Mouse (Mus musculus) heart, adult 2 months (tissue): ENCODE results near the gene Macrod2. TPM values are rescaled to one million over a fixed set of nuclear protein-coding genes. Genes with fewer than 3 reads are reported as not detected.

ENCODE experiments used
- DNase-seq, 2 experiments: peaks; one replicate each; pipeline ENCODE4 v3.0.0; 2021
- H3K27ac ChIP-seq: fragments of 200-600 bp; 2 replicates; pipeline ENCODE4 v1.8.1; 2022
- H3K27me3 ChIP-seq: fragments of 200-500 bp; 2 replicates; pipeline ENCODE4 v1.6.1; 2012; ENCODE audit warnings: mild to moderate bottlenecking, low read length, inconsistent platforms, mixed read lengths; ENCODE audit not compliant: control insufficient read depth, insufficient read depth
- H3K36me3 ChIP-seq: fragments of 200-500 bp; 2 replicates; pipeline ENCODE4 v1.6.1; 2012; ENCODE audit warnings: low read length, inconsistent platforms; ENCODE audit not compliant: control insufficient read depth, insufficient read depth
- H3K4me1 ChIP-seq: fragments of 200-500 bp; 2 replicates; pipeline ENCODE4 v1.6.1; 2011; ENCODE audit warnings: low read length; ENCODE audit not compliant: control insufficient read depth, insufficient read depth
- H3K4me3 ChIP-seq: fragments of 200-600 bp; 2 replicates; pipeline ENCODE4 v1.8.1; 2022
- H3K79me2 ChIP-seq: fragments of 200-500 bp; replicated peaks from 2 replicates; pipeline ENCODE4 v1.6.1; 2012; ENCODE audit warnings: mild to moderate bottlenecking, inconsistent platforms, low read length, moderate library complexity, mixed read lengths; ENCODE audit not compliant: control insufficient read depth, insufficient read depth
- H3K9ac ChIP-seq: fragments of 200-500 bp; 2 replicates; pipeline ENCODE4 v1.6.1; 2012; ENCODE audit warnings: low read depth, mild to moderate bottlenecking, control low read depth, inconsistent platforms, low read length, mixed read lengths
- CTCF ChIP-seq: fragments of 200-600 bp; IDR thresholded peaks from 2 replicates; pipeline ENCODE4 v1.8.1; 2022; ENCODE audit warnings: antibody characterized with exemption, mild to moderate bottlenecking, moderate library complexity
- EP300 ChIP-seq: fragments of 200-500 bp; IDR thresholded peaks from 2 replicates; pipeline ENCODE4 v1.6.1; 2011; ENCODE audit warnings: low read depth, low read length, control low read depth; ENCODE audit not compliant: insufficient read depth
- POLR2A ChIP-seq: fragments of 200-500 bp; IDR thresholded peaks from 2 replicates; pipeline ENCODE4 v1.6.1; 2011; ENCODE audit warnings: mild to moderate bottlenecking, low read depth, low read length, control low read depth; ENCODE audit not compliant: insufficient read depth
- WGBS: fragments of 180-500 bp; shearing (Covaris S2); methylation state at CpG from one replicate; pipeline ENCODE4 v1.1.7; 2018; 5-methylcytosine and 5-hydroxymethylcytosine counted together
- intact Hi-C: fragments of 180-260 bp; cut with DNase I; formaldehyde crosslinking; loops from one replicate; pipeline ENCODE4 v1.15.1; 2025
- polyA plus RNA-seq: library from polyadenylated mRNA; depleted of rRNA; stranded (reverse); fragments of >200 nt; gene quantifications from 2 replicates; pipeline ENCODE4 v1.2.3, GENCODE M21; 2012
- total RNA-seq, 2 experiments: library from RNA; stranded (reverse); gene quantifications; 2 replicates each; pipeline ENCODE4 v1.2.3; 2021

Macrod2 gene
- total and polyA plus RNA-seq, 3 experiments = 2.3 to 9.7 (median 8.5) TPM

GRCm38 (mm10) chr2:140662673-140663072 is 267.6 kb downstream of the Macrod2 start:
- DNase-seq = no peak
- TF ChIP-seq EP300 = no peak
- no peak for TF ChIP-seq CTCF
- no peak for TF ChIP-seq POLR2A
- H3K9ac ChIP-seq = no peak overlapping the region
- no peaks in the 10 kb centered on the region for H3K79me2 ChIP-seq
- no peaks in the 10 kb centered on the region for H3K4me1 ChIP-seq
- no peak overlapping the region for H3K4me3 ChIP-seq
- no peaks in the 10 kb centered on the region for H3K36me3 ChIP-seq
- no peak overlapping the region for H3K27ac ChIP-seq
- H3K27me3 ChIP-seq = no peaks in the 10 kb centered on the region
- intact Hi-C loops = loop anchor here (10.0 kb wide), 1 partner anchor 1592 kb away; no protein-coding TSS in a partner anchor
- 82% methylated on average over 5 of the region's 5 CpGs for WGBS

GRCm38 (mm10) chr2:140664381-140664780 is 269.3 kb downstream of the Macrod2 start:
- 87% methylated on average over 4 of the region's 4 CpGs for WGBS

GRCm38 (mm10) chr2:140666846-140667245 is 271.7 kb downstream of the Macrod2 start:
- peaks cover 2% of the 10 kb centered on the region; the same call in 1 of the 2 replicates for H3K4me1 ChIP-seq
- intact Hi-C loops = loop anchor here (10.0 kb wide), 1 partner anchor 1588 kb away; no protein-coding TSS in a partner anchor
- H3K36me3 ChIP-seq = no peaks in the 10 kb centered on the region
- H3K9ac ChIP-seq = no peak overlapping the region
- TF ChIP-seq EP300 (no peak), CTCF (no peak), POLR2A (no peak)
- 48% methylated on average over 7 of the region's 7 CpGs for WGBS
- H3K4me3 ChIP-seq = no peak overlapping the region
- no peaks in the 10 kb centered on the region for H3K79me2 ChIP-seq
- no peaks in the 10 kb centered on the region for H3K27me3 ChIP-seq
- DNase-seq = no peak
- no peak overlapping the region for H3K27ac ChIP-seq

More at GRCm38 (mm10) chr2:140664381-140664780, 269.3 kb downstream of the Macrod2 start:
- Histone ChIP-seq H3K27ac (no peak overlapping the region), H3K79me2 (no peaks in the 10 kb centered on the region), H3K9ac (no peak overlapping the region), H3K4me3 (no peak overlapping the region), H3K36me3 (no peaks in the 10 kb centered on the region), H3K4me1 (no peaks in the 10 kb centered on the region), H3K27me3 (no peaks in the 10 kb centered on the region)
- no peak for TF ChIP-seq CTCF
- no peak for TF ChIP-seq POLR2A
- no peak for TF ChIP-seq EP300
- intact Hi-C loops = loop anchor here (10.0 kb wide), 1 partner anchor 1590 kb away; no protein-coding TSS in a partner anchor
- DNase-seq = no peak

GRCm38 (mm10) chr2:140667261-140668047 is 272.3 kb downstream of the Macrod2 start:
- TF ChIP-seq POLR2A = no peak
- no peak for TF ChIP-seq EP300
- no peak for TF ChIP-seq CTCF
- intact Hi-C loops = loop anchor here (10.0 kb wide), 1 partner anchor 1587 kb away; no protein-coding TSS in a partner anchor
- Histone ChIP-seq H3K36me3 (no peaks in the 10 kb centered on the region), H3K4me3 (no peak overlapping the region), H3K4me1 (peaks cover 2% of the 10 kb centered on the region; the same call in 1 of the 2 replicates), H3K27ac (no peak overlapping the region), H3K27me3 (no peaks in the 10 kb centered on the region), H3K79me2 (no peaks in the 10 kb centered on the region), H3K9ac (no peak overlapping the region)
- 77% methylated on average over 13 of the region's 13 CpGs for WGBS
- DNase-seq = no peak

GRCm38 (mm10) chr2:140668311-140668710 is 273.2 kb downstream of the Macrod2 start:
- 17% methylated on average over 8 of the region's 8 CpGs for WGBS
- H3K4me1 ChIP-seq = peaks cover 2% of the 10 kb centered on the region; the same call in 1 of the 2 replicates
- no peaks in the 10 kb centered on the region for H3K27me3 ChIP-seq
- no peak overlapping the region for H3K4me3 ChIP-seq
- no peak for TF ChIP-seq EP300
- TF ChIP-seq CTCF = peak; percentile 57
- intact Hi-C loops = loop anchor here (10.0 kb wide), 1 partner anchor 1586 kb away; no protein-coding TSS in a partner anchor
- peak; percentile 16 to 22 for DNase-seq
- no peak overlapping the region for H3K9ac ChIP-seq
- no peaks in the 10 kb centered on the region for H3K36me3 ChIP-seq
- H3K79me2 ChIP-seq = no peaks in the 10 kb centered on the region
- no peak overlapping the region for H3K27ac ChIP-seq

GRCm38 (mm10) chr2:140669081-140669480 is 274.0 kb downstream of the Macrod2 start:
- Histone ChIP-seq H3K27me3 (no peaks in the 10 kb centered on the region), H3K4me3 (no peak overlapping the region), H3K79me2 (no peaks in the 10 kb centered on the region), H3K9ac (no peak overlapping the region), H3K4me1 (peaks cover 2% of the 10 kb centered on the region; the same call in 1 of the 2 replicates), H3K36me3 (no peaks in the 10 kb centered on the region), H3K27ac (no peak overlapping the region)
- DNase-seq = no peak
- 88% methylated on average over 2 of the region's 2 CpGs for WGBS
- TF ChIP-seq POLR2A = no peak
- TF ChIP-seq CTCF = no peak
- TF ChIP-seq EP300 = no peak
- intact Hi-C loops = loop anchor here (10.0 kb wide), 1 partner anchor 1586 kb away; no protein-coding TSS in a partner anchor
